Mouse (Mus musculus) CD8-positive naive resting alpha-beta T cell, adult 2 months (primary cell): ENCODE measurements around the gene Allc.
A peak's percentile ranks its signal among the peaks of the same experiment; 100 is the strongest.

Experiments used
- DNase-seq, 2 experiments: peaks; one replicate each; pipeline ENCODE4 v3.0.0; 2022; ENCODE audit warnings: low read depth in 2 of 2, low spot score in 2 of 2

Allc gene

GRCm38 (mm10) chr12:28582423-28582822 lies at the start of gene Allc:
Gene Allc (minus strand): TSS chr12:28582523.
- no peak for DNase-seq

DNA sequence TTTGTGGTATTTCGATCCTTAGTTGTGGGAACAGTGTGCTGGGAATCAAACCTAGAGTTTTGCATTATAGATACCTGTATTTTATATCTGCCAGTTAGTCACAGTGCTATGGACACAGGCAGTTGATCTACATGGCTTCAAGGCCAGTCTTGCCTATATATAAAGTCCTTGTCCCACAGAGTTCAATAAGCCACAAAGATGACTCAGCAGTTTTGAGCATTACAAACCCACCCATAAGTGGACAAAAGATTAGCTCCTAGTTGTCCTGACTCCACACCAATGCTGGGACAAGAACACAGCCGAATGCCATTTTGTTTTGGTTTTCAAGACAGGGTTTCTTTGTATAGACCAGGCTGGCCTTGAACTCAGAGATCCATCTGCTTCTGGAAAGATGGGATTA lies 46.1 kb upstream of the Allc start:
- no peak for DNase-seq

GRCm38 (mm10) chr12:28627092-28627491 lies 44.8 kb upstream of the Allc start:
- DNase-seq = no peak

- no peak for DNase-seq
Measured at GRCm38 (mm10) chr12:28625407-28625806, 43.1 kb upstream of the Allc start.

- no peak for DNase-seq
Measured at GRCm38 (mm10) chr12:28624251-28624650, 41.9 kb upstream of the Allc start.

GRCm38 (mm10) chr12:28623195-28623594 lies 40.9 kb upstream of the Allc start, which contains the start of gene Colec11:
Gene Colec11 (minus strand): TSS chr12:28623377.
- DNase-seq = no peak

GRCm38 (mm10) chr12:28622641-28623040 lies 40.3 kb upstream of the Allc start:
- DNase-seq = no peak

DNA sequence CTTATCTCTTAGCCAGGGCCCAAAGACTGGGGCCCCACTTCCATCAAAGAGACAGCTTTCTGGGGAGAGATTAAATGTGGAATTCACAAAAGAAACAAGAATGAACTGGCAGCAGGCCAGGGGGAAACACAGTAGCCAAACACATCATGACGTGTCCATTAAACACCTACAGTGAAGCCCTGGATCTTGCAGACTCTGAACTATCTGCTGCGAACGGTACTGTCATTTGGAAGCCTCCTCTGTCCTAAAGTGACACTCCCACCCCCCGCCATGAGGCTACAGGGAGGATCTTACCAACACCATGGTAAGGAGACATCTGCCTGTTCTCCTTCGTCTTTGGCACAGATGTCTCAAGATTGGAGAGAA lies 39.8 kb upstream of the Allc start:
- DNase-seq = no peak

- no peak for DNase-seq
Measured at GRCm38 (mm10) chr12:28621451-28622166, 39.3 kb upstream of the Allc start.

- no peak for DNase-seq
Measured at GRCm38 (mm10) chr12:28617297-28617696, 35.0 kb upstream of the Allc start.

DNA sequence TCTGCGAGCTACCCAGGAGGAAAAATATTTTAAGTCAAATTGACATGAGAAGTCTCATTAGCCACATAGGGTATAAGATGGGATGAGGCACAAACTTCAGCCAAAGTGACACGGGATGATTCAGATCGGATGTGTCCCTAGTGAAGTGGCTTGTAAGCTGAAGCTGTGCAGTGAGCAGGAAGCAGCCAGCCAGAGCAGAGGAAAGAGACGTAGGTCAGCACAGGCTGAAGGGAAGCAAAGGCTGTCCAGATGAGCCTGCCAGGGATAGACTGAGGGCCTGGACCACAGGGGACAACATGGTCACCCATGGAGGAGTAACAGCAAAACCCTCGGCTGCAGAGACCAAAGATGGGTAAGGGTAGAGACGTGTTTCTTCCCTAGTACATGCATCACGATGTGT lies 32.1 kb upstream of the Allc start:
- no peak for DNase-seq

- no peak for DNase-seq
Measured at GRCm38 (mm10) chr12:28612391-28612790, 30.1 kb upstream of the Allc start.

GRCm38 (mm10) chr12:28607546-28608305 lies 25.4 kb upstream of the Allc start:
- DNase-seq = no peak

DNA sequence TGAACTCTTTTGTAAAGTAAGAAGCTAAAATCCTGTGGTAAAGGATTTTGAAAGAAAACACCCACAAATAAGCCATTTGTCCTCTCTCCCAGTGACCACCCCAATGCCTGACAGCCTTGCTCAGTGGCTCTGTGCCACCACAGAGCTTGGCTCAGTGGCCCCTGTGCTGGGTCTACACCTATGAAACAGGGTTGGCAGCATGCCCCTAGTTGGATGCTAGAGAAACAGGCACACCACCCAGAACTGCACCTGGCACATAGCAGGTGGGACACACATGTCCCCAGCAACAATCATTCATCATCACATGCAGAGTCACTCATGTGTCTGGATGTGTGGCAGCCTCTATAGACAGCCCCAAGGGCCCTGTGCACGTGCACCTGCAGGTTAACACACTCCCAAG lies 21.2 kb upstream of the Allc start:
- DNase-seq = no peak

DNA sequence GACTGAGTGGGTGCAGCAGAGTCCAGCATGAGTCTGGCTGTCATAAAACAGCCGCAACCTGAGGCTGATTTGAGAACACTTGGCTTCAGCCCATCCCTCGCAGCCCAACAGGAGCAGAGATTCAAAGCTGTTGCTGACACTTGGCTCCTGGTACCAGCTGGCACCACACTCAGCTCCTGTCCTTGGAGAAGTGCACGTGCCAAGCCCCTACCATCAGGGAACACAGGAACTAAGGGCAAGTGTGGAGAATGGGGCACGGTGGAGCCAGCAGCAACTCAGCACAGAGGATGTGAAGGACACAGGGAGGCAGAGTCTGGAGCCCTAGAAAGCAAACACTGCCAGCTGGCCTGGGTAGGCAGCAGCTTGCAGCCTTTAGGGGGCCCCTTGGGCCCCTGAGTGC lies 19.9 kb upstream of the Allc start:
- no peak for DNase-seq

DNA sequence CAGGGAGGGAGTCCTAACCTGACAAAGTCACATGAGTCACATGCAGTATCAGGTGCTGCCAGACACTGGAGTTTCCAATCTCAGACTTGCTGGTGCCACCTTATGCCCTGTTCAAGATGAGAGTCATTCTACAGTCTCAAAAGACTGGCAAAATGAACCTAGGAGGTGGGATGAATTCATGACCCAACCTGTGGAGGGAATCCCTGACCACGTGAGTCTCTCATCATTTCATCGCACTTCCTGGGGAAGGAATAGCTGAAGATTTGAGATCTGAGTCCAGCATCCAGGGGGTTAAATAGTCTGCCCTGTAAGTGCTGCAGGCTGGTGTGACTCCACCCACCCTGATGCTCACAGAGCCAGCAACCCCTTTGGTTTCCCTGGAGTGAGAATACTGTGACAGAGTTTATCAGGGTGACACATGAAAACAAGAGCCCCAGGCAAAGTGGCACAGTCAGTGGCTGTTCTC lies 16.2 kb upstream of the Allc start:
- DNase-seq = no peak

- no peak for DNase-seq
Measured at GRCm38 (mm10) chr12:28598110-28598509, 15.8 kb upstream of the Allc start.

- no peak for DNase-seq
Measured at GRCm38 (mm10) chr12:28597699-28598098, 15.4 kb upstream of the Allc start.

- no peak for DNase-seq
Measured at GRCm38 (mm10) chr12:28596851-28597250, 14.5 kb upstream of the Allc start.

DNA sequence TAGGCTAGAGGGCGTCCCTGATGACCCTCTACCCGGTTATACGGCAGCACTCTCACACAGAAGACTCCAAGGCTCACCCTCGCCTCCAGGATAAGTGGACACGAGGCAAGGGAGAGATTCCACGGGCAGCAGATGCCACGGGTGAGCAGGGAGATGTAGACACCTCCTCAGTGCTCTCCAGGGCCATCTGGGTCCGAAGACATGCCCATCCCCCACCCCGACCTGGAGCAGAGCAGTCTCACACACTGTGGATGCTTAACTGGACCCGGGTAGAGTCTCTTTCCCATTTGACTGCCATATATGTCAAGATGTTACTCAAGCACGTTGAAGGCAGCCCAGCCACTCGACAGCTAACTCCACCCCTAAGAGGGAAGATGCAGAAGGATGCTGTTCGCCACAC lies 8.1 kb upstream of the Allc start:
- no peak for DNase-seq

DNA sequence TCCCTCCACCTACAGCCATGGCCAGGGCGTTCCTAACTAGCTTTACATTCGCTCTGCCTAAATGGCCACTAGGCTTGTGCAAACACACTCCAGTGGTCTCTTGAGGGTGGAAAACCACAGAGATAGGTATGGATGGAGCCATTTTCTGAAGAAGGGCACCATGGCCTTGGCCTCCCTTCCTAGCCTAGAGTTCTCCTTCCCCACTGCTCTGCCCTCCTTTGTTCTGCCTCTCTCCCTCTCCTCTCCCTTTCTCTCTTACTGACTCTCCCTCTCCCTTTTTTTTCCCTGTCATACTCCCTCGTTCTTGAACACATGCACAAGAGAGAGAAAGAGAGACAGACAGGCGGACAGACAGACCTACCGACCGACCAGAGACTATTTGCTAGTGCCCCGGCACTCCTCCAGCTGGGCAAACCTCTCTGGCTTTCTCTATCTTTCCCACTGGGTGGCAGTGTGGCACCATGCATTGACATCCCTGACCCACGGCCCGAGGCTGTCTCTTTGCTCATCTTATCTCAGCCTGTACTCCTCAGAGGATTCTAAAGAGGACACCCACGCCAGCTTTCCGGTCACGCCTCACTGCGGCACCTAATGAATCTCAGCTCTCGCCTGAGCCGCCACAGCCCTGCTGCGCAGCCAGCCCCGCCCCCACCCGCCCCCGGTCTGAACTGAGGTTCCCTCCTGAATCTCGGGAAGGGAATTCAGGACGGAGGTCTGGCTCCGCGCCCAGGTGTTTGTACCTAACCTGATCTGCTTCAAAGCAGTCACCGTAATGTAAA lies 7.0 kb upstream of the Allc start:
- DNase-seq = peak; percentile 54 to 57

DNA sequence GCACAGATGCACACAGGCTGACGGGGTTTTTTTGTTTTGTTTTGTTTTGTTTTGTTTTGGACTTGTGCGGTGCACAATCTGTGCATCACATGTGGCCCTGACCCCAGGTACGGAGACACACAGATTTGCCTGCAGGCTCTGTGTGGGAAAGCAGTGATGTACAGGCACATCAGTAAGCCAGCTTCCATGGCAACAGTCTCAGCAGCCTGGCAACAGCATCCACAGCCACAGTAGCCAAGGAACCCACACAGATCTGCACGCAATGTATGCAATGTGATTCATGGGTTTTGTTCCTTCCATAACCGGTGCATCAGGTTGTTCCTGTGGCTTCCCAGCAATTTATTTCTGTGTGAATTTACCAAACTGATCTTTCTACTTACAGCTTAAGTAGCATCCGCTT lies 5.6 kb upstream of the Allc start:
- no peak for DNase-seq
